8 mouse cellular contexts compared by ENCODE assay signal in genomic region chr13:93496977-93497376, GRCm38 (mm10). TPM values are rescaled to one million over a fixed set of nuclear protein-coding genes. Genes with fewer than 3 reads are reported as not detected.
DNase-seq lines count a peak whose midpoint lies in the region; ATAC-seq lines count a peak whose summit lies in the region.

No protein-coding gene starts in this region.

- peak overlapping the region; percentile 95 for H3K4me2 ChIP-seq in forebrain, embryonic 16.5 days (ENCODE audit: low read length)
- peak overlapping the region; percentile 89 for H3K4me2 ChIP-seq in liver, embryonic 12.5 days

- H3K9me3 ChIP-seq in forebrain, embryonic 16.5 days (ENCODE audit: control insufficient read depth, low read length): no peaks in the 10 kb centered on the region
- H3K9me3 ChIP-seq in liver, embryonic 12.5 days (replicated peaks): no peaks in the 10 kb centered on the region

- 3% methylated on average over 1 of the region's 1 CpGs for WGBS in forebrain, embryonic 16.5 days
- WGBS in liver, embryonic 12.5 days (ENCODE audit: insufficient replicate concordance): 29% methylated on average over 1 of the region's 1 CpGs

- peak; percentile 19 for DNase-seq in CD4-positive, CD25-positive, alpha-beta regulatory T cell, adult 2 months (ENCODE audit: low read depth, low spot score)
- DNase-seq in A20 (ENCODE audit: low read depth, low spot score): peak; percentile 35
- no peak for DNase-seq in ovary, postnatal 10 days (ENCODE audit: low spot score)
- DNase-seq in natural killer cell, adult 2 months (ENCODE audit: low spot score in 2 of 2): no peak
- DNase-seq in ovary, adult 18-20 months (ENCODE audit: low spot score): no peak

- no peak overlapping the region for H3K27ac ChIP-seq in forebrain, embryonic 16.5 days (ENCODE audit: low read length)
- H3K27ac ChIP-seq in liver, embryonic 12.5 days: peak overlapping the region; percentile 95; the same call in 1 of the 2 replicates

- no peak overlapping the region for H3K9ac ChIP-seq in forebrain, embryonic 16.5 days (replicated peaks; ENCODE audit: low read depth, low read length)
- H3K9ac ChIP-seq in liver, embryonic 12.5 days: peak overlapping the region; percentile 98

- H3K4me3 ChIP-seq in forebrain, embryonic 16.5 days (replicated peaks; ENCODE audit: low read length): peak overlapping the region; percentile 38
- peak overlapping the region; percentile 93 for H3K4me3 ChIP-seq in liver, embryonic 12.5 days

- no peak for ATAC-seq in CD4-positive, CD25-positive, alpha-beta regulatory T cell, adult 4 months
- no peak for ATAC-seq in forebrain, embryonic 16.5 days
- ATAC-seq in liver, embryonic 12.5 days: no peak

- H3K36me3 ChIP-seq in forebrain, embryonic 16.5 days (ENCODE audit: control insufficient read depth, insufficient read depth): no peaks in the 10 kb centered on the region
- H3K36me3 ChIP-seq in liver, embryonic 12.5 days: peaks cover 26% of the 10 kb centered on the region

- H3K4me1 ChIP-seq in forebrain, embryonic 16.5 days (replicated peaks; ENCODE audit: control insufficient read depth, insufficient read depth, low read length): peaks cover 21% of the 10 kb centered on the region
- H3K4me1 ChIP-seq in liver, embryonic 12.5 days: peaks cover 48% of the 10 kb centered on the region

- H3K27me3 ChIP-seq in forebrain, embryonic 16.5 days (replicated peaks; ENCODE audit: control insufficient read depth, insufficient read depth, low read length): no peaks in the 10 kb centered on the region
- no peaks in the 10 kb centered on the region for H3K27me3 ChIP-seq in liver, embryonic 12.5 days (replicated peaks)

RNA-seq across cellular contexts. Expression of gene Jmy, which starts 2.6 kb away (rescaled TPM):
- polyA plus RNA-seq in CD4-positive, CD25-positive, alpha-beta regulatory T cell, adult 4 months (2017; shearing (Covaris generic)): 1 to 10 TPM; 1.4 to 2.7 TPM
- 6.5 and 7.7 TPM in 2 replicates for polyA plus RNA-seq in forebrain, embryonic 16.5 days (2015; fragmentation: Nextera tagmentation; extraction: Ambion mirVana)
- 6.7 and 8.9 TPM in 2 replicates for polyA plus RNA-seq in liver, embryonic 12.5 days (2016; fragmentation: Nextera tagmentation; extraction: Ambion mirVana)

Comparison
In these comparisons a context has a peak if more than half of its experiments do, and no peak if none do; other contexts are left out.
1. DNase-seq: peak in CD4-positive, CD25-positive, alpha-beta regulatory T cell, adult 2 months (single experiment) and A20 (single experiment); none in ovary, postnatal 10 days (single experiment), natural killer cell, adult 2 months (0 of 2) and ovary, adult 18-20 months (single experiment).